Mouse (Mus musculus) embryonic facial prominence, embryonic 10.5 days (tissue): ENCODE data around the gene Gm13288. TPM values are rescaled to one million over a fixed set of nuclear protein-coding genes. Genes with fewer than 3 reads are reported as not detected.
"Not testable (repeated sequence)": the region's sequence is repeated elsewhere in the genome, so short reads cannot be mapped to it uniquely, and the experiment has no call there.

ENCODE experiments used
- DNase-seq: peaks from one replicate; pipeline ENCODE4 v3.0.0-alpha.2; 2017; ENCODE audit warnings: low spot score
- H3K27ac ChIP-seq: fragments of 300-500 bp; sonication (generic); replicated peaks from 2 replicates; pipeline ENCODE4 v1.5.1; 2016; ENCODE audit warnings: mild to moderate bottlenecking
- H3K27me3 ChIP-seq: fragments of 300-500 bp; sonication (generic); replicated peaks from 2 replicates; pipeline ENCODE4 v1.6.1; 2016; ENCODE audit warnings: low read depth, mild to moderate bottlenecking; ENCODE audit not compliant: poor library complexity, severe bottlenecking
- H3K36me3 ChIP-seq: fragments of 300-500 bp; sonication (generic); replicated peaks from 2 replicates; pipeline ENCODE4 v1.6.1; 2016; ENCODE audit warnings: mild to moderate bottlenecking, moderate library complexity
- H3K4me1 ChIP-seq: fragments of 300-500 bp; sonication (generic); 2 replicates; pipeline ENCODE4 v1.6.1; 2016
- H3K4me3 ChIP-seq: fragments of 300-500 bp; sonication (generic); 2 replicates; pipeline ENCODE4 v1.5.1; 2016; ENCODE audit warnings: mild to moderate bottlenecking, moderate library complexity
- H3K9me3 ChIP-seq: fragments of 300-500 bp; sonication (generic); 2 replicates; pipeline ENCODE4 v1.6.1; 2016; ENCODE audit warnings: mild to moderate bottlenecking
- WGBS: fragments of 180-500 bp; shearing (Covaris S2); methylation state at CpG from one replicate; pipeline ENCODE4 v1.1.7; 2016; 5-methylcytosine and 5-hydroxymethylcytosine counted together
- polyA plus RNA-seq: library from polyadenylated mRNA; unstranded; fragments of >200 nt; fragmentation: Nextera tagmentation; extraction: Ambion mirVana; gene quantifications from 2 replicates; pipeline ENCODE4 v1.2.1, GENCODE M21; 2016

Gm13288 gene
- polyA plus RNA-seq = not detected in 2 replicates

DNA sequence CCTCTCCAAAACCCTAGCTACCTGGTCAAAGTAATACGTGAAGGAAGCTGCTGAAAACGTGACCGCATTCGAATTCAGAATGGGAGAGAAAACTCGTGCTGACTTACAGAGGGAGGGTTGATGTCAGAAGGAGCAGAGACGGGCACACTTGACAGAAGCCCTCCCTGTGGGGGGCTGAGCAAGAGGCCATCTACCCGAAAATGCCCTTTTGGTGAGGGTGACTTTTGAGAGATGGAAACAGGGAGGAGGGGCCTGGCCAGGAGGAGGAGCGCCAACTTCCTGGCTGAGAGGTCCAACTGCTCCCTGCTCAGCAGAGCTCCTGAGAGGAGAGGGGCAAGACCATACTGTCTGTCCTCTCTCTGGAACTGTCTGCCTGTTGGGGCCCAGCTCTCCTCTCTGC lies at the start of gene Gm13288:
Gene Gm13288, plus strand, starts transcription at position 301 of the 400 bp plus-strand sequence.
- no CpG with 5 or more reads among the region's 8 CpGs for WGBS
- Histone ChIP-seq H3K27me3 (peaks cover 14% of the 10 kb centered on the region), H3K4me3 (peak within 1 kb of the TSS; percentile 43; the same call in 1 of the 2 replicates)
- not testable (repeated sequence) for H3K9me3 ChIP-seq, H3K27ac ChIP-seq, H3K4me1 ChIP-seq, DNase-seq, H3K36me3 ChIP-seq

GRCm38 (mm10) chr4:88756581-88757513 lies 48.5 kb upstream of the Gm13288 start:
- not testable (repeated sequence) for H3K4me1 ChIP-seq, H3K9me3 ChIP-seq, H3K36me3 ChIP-seq, H3K27me3 ChIP-seq
- H3K4me3 ChIP-seq = peak overlapping the region; percentile 61
- H3K27ac ChIP-seq = peak overlapping the region; percentile 84
- 15% methylated on average over 29 of the region's 31 CpGs for WGBS
- DNase-seq = peak; percentile 43

GRCm38 (mm10) chr4:88757628-88758031 lies 47.7 kb upstream of the Gm13288 start:
- WGBS = under 1% methylated on average over 21 of the region's 21 CpGs
- DNase-seq = peak; percentile 86
- not testable (repeated sequence) for H3K27me3 ChIP-seq

DNA sequence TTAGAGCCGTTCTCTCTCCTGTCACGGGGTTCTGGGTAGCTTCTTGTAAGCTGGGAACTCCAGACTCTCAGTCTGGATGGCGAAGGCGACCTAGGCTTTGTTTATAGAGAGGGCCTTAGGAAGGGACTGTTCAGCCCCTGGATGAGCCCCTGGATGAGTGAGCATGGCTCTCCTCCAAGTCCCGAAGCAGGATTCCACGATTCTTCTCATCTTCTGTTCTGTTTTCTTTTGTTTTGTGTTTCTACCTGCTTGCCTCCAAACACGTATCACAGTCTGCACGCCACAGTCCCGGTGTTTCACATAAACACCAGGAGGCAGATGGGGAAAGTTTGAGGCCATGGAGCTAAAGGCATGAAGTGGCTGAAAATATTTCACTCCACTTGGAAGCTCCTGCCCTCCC lies 46.6 kb upstream of the Gm13288 start:
- DNase-seq, H3K9me3 ChIP-seq, H3K27me3 ChIP-seq, H3K4me3 ChIP-seq, H3K27ac ChIP-seq, H3K4me1 ChIP-seq, H3K36me3 ChIP-seq: not testable (repeated sequence)
- 84% methylated on average over 9 of the region's 9 CpGs for WGBS

More at GRCm38 (mm10) chr4:88757628-88758031, 47.7 kb upstream of the Gm13288 start:
- H3K4me1 ChIP-seq, H3K36me3 ChIP-seq, H3K9me3 ChIP-seq: not testable (repeated sequence)
- peak overlapping the region; percentile 84 for H3K27ac ChIP-seq
- H3K4me3 ChIP-seq = peak overlapping the region; percentile 61

DNA sequence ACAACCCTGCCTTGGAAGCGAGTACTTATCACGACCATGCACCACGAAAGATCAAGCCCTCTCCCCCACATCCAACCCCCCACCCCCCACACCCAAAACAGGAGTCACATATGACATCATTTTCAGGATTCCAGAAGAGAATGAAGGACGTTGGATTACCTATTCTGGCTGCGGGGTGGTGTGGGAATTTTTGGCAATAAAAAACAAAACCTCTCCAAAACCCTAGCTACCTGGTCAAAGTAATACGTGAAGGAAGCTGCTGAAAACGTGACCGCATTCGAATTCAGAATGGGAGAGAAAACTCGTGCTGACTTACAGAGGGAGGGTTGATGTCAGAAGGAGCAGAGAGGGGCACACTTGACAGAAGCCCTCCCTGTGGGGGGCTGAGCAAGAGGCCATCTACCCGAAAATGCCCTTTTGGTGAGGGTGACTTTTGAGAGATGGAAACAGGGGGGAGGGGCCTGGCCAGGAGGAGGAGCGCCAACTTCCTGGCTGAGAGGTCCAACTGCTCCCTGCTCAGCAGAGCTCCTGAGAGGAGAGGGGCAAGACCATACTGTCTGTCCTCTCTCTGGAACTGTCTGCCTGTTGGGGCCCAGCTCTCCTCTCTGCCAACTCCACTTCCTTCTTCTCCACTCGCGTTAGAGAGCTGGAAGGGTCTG lies 45.6 kb upstream of the Gm13288 start, which contains the start of gene Gm13283:
Gene Gm13283, plus strand, starts transcription at position 510 of the 659 bp plus-strand sequence.
- not testable (repeated sequence) for H3K27me3 ChIP-seq, H3K4me1 ChIP-seq, H3K9me3 ChIP-seq, H3K36me3 ChIP-seq, DNase-seq
- Histone ChIP-seq H3K4me3 (peak within 1 kb of the TSS; percentile 50), H3K27ac (peak within 1 kb of the TSS; percentile 67)
- WGBS = 21% methylated on average over 12 of the region's 14 CpGs

DNA sequence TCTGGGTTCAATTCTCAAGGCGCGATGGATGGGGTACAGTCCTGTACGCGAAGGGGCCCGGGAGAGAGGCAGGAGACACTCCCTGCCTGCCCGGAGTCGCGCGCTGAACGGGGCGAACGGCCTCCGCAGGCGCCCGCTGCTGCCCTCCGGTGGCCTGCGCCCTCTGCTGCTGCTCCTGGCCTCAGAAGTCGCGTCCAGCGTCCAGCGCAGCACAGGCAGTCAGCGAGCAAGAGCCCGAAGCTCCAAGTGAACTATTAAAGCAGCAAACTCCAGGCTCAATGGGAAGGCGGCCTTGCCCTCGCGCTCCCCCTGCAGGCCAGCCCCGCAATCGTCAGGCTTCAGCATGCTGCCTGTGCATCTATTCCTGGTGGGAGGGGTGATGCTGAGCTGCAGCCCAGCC lies 44.9 kb upstream of the Gm13288 start:
- H3K36me3 ChIP-seq, H3K27me3 ChIP-seq, H3K9me3 ChIP-seq, H3K4me1 ChIP-seq: not testable (repeated sequence)
- under 1% methylated on average over 24 of the region's 28 CpGs for WGBS
- H3K27ac ChIP-seq = peak overlapping the region; percentile 67
- peak; percentile 84 for DNase-seq
- H3K4me3 ChIP-seq = peak overlapping the region; percentile 50

- not testable (repeated sequence) for DNase-seq, H3K27me3 ChIP-seq, H3K27ac ChIP-seq, H3K4me3 ChIP-seq, H3K36me3 ChIP-seq, H3K4me1 ChIP-seq, H3K9me3 ChIP-seq
- WGBS = 67% methylated on average over 6 of the region's 8 CpGs
Observed at GRCm38 (mm10) chr4:88761776-88762175, 43.6 kb upstream of the Gm13288 start.

DNA sequence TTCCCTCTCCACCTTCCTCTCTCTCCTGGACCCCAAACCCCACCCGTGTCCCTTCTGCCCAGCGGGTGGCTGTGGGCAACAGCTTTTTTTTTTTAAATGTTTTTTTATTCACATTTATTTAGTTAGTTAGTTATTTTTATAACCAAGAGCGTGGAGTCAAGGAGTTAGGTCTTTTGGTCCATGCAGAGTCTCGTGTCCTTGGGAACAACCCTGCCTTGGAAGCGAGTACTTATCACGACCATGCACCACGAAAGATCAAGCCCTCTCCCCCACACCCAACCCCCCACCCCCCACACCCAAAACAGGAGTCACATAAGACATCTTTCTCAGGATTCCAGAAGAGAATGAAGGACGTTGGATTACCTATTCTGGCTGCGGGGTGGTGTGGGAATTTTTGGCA lies 43.0 kb upstream of the Gm13288 start:
- not testable (repeated sequence) for H3K27ac ChIP-seq, DNase-seq
- 52% methylated on average over 9 of the region's 9 CpGs for WGBS

DNA sequence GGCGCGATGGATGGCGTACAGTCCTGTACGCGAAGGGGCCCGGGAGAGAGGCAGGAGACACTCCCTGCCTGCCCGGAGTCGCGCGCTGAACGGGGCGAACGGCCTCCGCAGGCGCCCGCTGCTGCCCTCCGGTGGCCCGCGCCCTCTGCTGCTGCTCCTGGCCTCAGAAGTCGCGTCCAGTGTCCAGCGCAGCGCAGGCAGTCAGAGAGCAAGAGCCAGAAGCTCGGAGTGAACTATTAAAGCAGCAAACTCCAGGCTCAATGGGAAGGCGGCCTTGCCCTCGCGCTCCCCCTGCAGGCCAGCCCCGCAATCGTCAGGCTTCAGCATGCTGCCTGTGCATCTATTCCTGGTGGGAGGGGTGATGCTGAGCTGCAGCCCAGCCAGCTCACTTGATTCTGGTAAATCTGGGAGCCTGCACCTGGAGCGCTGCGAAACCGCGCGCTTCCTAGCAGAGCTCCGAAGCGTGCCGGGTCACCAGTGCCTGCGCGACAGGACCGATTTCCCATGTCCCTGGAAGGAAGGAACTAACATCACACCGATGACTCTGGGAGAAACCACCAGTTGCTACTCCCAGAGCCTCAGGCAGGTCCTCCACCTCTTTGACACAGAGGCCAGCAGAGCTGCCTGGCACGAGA lies 41.8 kb upstream of the Gm13288 start:
- DNase-seq = peak; percentile 81
- not testable (repeated sequence) for H3K9me3 ChIP-seq, H3K36me3 ChIP-seq, H3K27ac ChIP-seq, H3K27me3 ChIP-seq, H3K4me1 ChIP-seq
- WGBS = 3% methylated on average over 42 of the region's 42 CpGs
- H3K4me3 ChIP-seq = peak overlapping the region; percentile 50

More for the DNA sequence above, 43.0 kb upstream of the Gm13288 start:
- not testable (repeated sequence) for H3K4me3 ChIP-seq, H3K9me3 ChIP-seq, H3K27me3 ChIP-seq, H3K36me3 ChIP-seq, H3K4me1 ChIP-seq

DNA sequence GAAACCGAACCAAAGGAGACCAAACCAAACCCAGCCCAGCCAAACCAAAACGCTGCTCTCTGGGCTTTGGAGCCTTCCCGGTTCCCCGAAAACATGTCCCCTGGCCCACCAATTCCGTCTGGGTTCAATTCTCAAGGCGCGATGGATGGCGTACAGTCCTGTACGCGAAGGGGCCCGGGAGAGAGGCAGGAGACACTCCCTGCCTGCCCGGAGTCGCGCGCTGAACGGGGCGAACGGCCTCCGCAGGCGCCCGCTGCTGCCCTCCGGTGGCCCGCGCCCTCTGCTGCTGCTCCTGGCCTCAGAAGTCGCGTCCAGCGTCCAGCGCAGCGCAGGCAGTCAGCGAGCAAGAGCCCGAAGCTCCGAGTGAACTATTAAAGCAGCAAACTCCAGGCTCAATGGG lies 31.8 kb upstream of the Gm13288 start, which contains the start of gene Gm13290:
Gene Gm13290, plus strand, starts transcription at position 301 of the 400 bp plus-strand sequence.
- H3K27me3 ChIP-seq, H3K4me1 ChIP-seq, H3K4me3 ChIP-seq, H3K36me3 ChIP-seq, DNase-seq, H3K27ac ChIP-seq, H3K9me3 ChIP-seq: not testable (repeated sequence)
- no CpG with 5 or more reads among the region's 32 CpGs for WGBS

- H3K27me3 ChIP-seq, H3K9me3 ChIP-seq, H3K4me3 ChIP-seq, DNase-seq, H3K4me1 ChIP-seq, H3K27ac ChIP-seq, H3K36me3 ChIP-seq: not testable (repeated sequence)
- WGBS = no CpG with 5 or more reads among the region's 29 CpGs
Observed at GRCm38 (mm10) chr4:88776622-88777021, 28.7 kb upstream of the Gm13288 start, which contains the start of gene Gm13289. Gene Gm13289, plus strand, starts transcription at chr4:88776922.

DNA sequence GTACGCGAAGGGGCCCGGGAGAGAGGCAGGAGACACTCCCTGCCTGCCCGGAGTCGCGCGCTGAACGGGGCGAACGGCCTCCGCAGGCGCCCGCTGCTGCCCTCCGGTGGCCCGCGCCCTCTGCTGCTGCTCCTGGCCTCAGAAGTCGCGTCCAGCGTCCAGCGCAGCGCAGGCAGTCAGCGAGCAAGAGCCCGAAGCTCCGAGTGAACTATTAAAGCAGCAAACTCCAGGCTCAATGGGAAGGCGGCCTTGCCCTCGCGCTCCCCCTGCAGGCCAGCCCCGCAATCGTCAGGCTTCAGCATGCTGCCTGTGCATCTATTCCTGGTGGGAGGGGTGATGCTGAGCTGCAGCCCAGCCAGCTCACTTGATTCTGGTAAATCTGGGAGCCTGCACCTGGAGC lies 25.8 kb upstream of the Gm13288 start, which contains the start of gene Gm13272:
Gene Gm13272, plus strand, starts transcription at position 301 of the 400 bp plus-strand sequence.
- H3K4me3 ChIP-seq, DNase-seq, H3K27me3 ChIP-seq, H3K36me3 ChIP-seq, H3K4me1 ChIP-seq, H3K27ac ChIP-seq, H3K9me3 ChIP-seq: not testable (repeated sequence)
- no CpG with 5 or more reads among the region's 29 CpGs for WGBS
